Mouse (Mus musculus) stomach, postnatal 0 days (tissue): ENCODE data around the gene Zfp512. TPM values are rescaled to one million over a fixed set of nuclear protein-coding genes. Genes with fewer than 3 reads are reported as not detected.
"Not testable (repeated sequence)": the region's sequence is repeated elsewhere in the genome, so short reads cannot be mapped to it uniquely, and the experiment has no call there.

ENCODE experiments used
- ATAC-seq: fragments of 200-750 bp; cut with Nextera tagmentation; 2 replicates; pipeline ENCODE4 v1.8.0; 2017; ENCODE audit not compliant: low FRiP score, low TSS enrichment
- DNase-seq: peaks from one replicate; pipeline ENCODE4 v3.0.0-alpha.2; 2016; ENCODE audit warnings: low spot score
- H3K27ac ChIP-seq: fragments of 300-500 bp; sonication (generic); replicated peaks from 2 replicates; pipeline ENCODE4 v1.5.1; 2014; ENCODE audit warnings: mild to moderate bottlenecking, control low read depth
- H3K27me3 ChIP-seq: fragments of 300-500 bp; sonication (generic); 2 replicates; pipeline ENCODE4 v1.6.1; 2014; ENCODE audit warnings: low read length; ENCODE audit not compliant: control insufficient read depth, insufficient read depth
- H3K36me3 ChIP-seq: fragments of 300-500 bp; sonication (generic); 2 replicates; pipeline ENCODE4 v1.6.1; 2014; ENCODE audit warnings: low read length, mixed read lengths; ENCODE audit not compliant: control insufficient read depth, insufficient read depth
- H3K4me1 ChIP-seq: fragments of 300-500 bp; sonication (generic); replicated peaks from 2 replicates; pipeline ENCODE4 v1.6.1; 2014; ENCODE audit warnings: antibody characterized with exemption; ENCODE audit not compliant: control insufficient read depth, insufficient read depth
- H3K4me2 ChIP-seq: fragments of 300-500 bp; sonication (generic); replicated peaks from 2 replicates; pipeline ENCODE4 v1.6.1; 2014; ENCODE audit warnings: low read depth, mild to moderate bottlenecking, control low read depth, moderate library complexity
- H3K4me3 ChIP-seq: fragments of 300-500 bp; sonication (generic); 2 replicates; pipeline ENCODE4 v1.5.1; 2014; ENCODE audit warnings: low read depth, low read length, control low read depth
- H3K9ac ChIP-seq: fragments of 300-500 bp; sonication (generic); 2 replicates; pipeline ENCODE4 v1.6.1; 2014; ENCODE audit warnings: mild to moderate bottlenecking, low read length, control low read depth, mixed read lengths
- H3K9me3 ChIP-seq: fragments of 300-500 bp; sonication (generic); 2 replicates; pipeline ENCODE4 v1.6.1; 2016; ENCODE audit warnings: low read length; ENCODE audit not compliant: control insufficient read depth
- CTCF ChIP-seq: IDR thresholded peaks from 2 replicates; pipeline ENCODE4 v1.5.1; 2016; ENCODE audit warnings: antibody characterized with exemption, low read depth, mild to moderate bottlenecking, moderate library complexity
- EP300 ChIP-seq: optimal IDR thresholded peaks from 2 replicates; pipeline ENCODE3; 2016; ENCODE audit warnings: antibody characterized with exemption
- WGBS: fragments of 180-500 bp; shearing (Covaris S2); extraction: QIAGEN DNeasy Blood & Tissue Kit; methylation state at CpG from one replicate; pipeline ENCODE4 v1.1.7; 2014; 5-methylcytosine and 5-hydroxymethylcytosine counted together
- polyA plus RNA-seq: library from polyadenylated mRNA; unstranded; fragments of >200 nt; fragmentation: Nextera tagmentation; extraction: Ambion mirVana; gene quantifications from 2 replicates; pipeline ENCODE4 v1.2.1, GENCODE M21; 2015

Gene Zfp512
- polyA plus RNA-seq, 1 experiment from 2014 or later = 13.3 TPM

DNA sequence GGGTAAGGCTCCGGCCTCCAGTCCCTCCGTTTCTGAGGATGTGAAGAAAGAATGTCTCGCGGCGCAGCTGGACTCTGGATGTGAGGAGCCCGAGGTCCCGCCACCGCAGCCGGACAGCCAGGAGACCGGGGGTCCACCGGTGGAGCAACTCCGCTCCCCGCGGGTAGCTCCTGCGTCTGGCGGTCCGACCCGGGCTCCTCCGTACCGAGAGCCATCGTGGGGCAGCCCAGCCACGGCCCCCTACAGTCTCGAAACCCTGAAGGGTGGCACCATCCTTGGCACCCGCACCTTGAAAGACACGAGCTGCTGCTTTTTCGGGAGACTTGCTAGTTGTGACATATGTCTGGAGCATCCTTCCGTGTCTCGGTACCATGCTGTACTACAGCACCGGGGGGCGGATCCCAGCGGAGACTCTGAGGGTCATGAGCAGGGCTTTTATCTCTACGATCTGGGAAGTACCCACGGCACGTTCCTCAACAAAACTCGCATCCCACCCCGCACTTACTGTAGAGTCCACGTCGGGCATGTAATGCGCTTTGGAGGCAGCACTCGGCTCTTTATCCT is 75.0 kb downstream of the Zfp512 start:
- TF ChIP-seq EP300 (no peak), CTCF (no peak)
- DNase-seq (no peak), ATAC-seq (peak; percentile 28; the same call in 1 of the 2 replicates)
- peak overlapping the region; percentile 88 for H3K27ac ChIP-seq
- peak overlapping the region; percentile 91 for H3K4me3 ChIP-seq
- H3K9ac ChIP-seq = peak overlapping the region; percentile 91
- H3K9me3 ChIP-seq = no peaks in the 10 kb centered on the region
- peaks cover 4% of the 10 kb centered on the region; the same call in 1 of the 2 replicates for H3K36me3 ChIP-seq
- 0 out of 2 replicates have a peak, but pooled peaks cover 5% of the 10 kb centered on the region for H3K4me1 ChIP-seq
- 3% methylated on average over 40 of the region's 40 CpGs for WGBS
- H3K27me3 ChIP-seq = no peaks in the 10 kb centered on the region
- peak overlapping the region; percentile 95 for H3K4me2 ChIP-seq

DNA sequence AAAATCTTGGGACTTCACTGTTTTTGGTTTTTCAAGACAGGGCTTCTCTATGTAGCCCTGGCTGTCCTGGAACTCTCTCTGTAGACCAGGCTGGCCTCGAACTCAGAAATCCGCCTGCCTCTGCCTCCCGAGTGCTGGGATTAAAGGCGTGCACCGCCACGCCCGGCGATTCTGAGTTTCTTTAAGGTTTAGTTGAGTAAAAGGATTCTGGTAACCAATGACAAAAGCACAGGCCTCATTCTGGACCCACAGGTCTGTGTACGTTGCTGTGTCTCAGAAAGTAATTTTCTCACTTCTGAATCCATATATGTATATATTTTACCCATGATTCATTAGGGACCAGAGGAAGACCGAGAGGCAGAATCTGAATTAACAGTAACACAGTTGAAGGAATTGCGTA is 75.5 kb downstream of the Zfp512 start, which contains the start of gene Supt7l:
Supt7l (minus strand) TSS at position 101 of the 400 bp plus-strand sequence.
- H3K9me3 ChIP-seq, DNase-seq, H3K36me3 ChIP-seq, H3K27me3 ChIP-seq, H3K4me1 ChIP-seq, ATAC-seq: not testable (repeated sequence)
- Histone ChIP-seq H3K27ac (peak within 1 kb of the TSS; percentile 88), H3K4me3 (peak within 1 kb of the TSS; percentile 91), H3K4me2 (peak within 1 kb of the TSS; percentile 95), H3K9ac (peak within 1 kb of the TSS; percentile 91)
- 77% methylated on average over 11 of the region's 11 CpGs for WGBS

DNA sequence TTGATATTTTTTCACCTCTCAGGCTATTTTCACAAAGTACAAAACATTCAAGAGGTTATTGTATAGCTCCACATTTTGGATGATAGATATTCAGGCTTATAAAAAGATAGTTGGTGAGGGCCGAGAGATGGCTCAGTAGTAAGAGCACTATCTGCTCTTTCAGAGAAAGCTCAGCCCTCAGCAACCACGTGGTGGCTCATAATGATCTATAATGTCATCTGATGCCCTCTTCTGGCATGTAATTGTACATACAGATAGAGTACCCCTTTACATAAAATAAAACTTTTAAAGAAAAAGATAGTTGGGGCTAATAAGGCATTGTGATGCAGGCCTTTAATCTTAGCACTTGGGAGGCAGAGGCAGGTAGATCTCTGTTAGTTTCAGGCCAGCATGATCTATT is 76.3 kb downstream of the Zfp512 start:
- no peak overlapping the region for H3K9ac ChIP-seq
- peak; percentile 14; the same call in 1 of the 2 replicates for TF ChIP-seq CTCF
- TF ChIP-seq EP300 = no peak
- H3K36me3 ChIP-seq = peaks cover 8% of the 10 kb centered on the region; the same call in 1 of the 2 replicates
- ATAC-seq (no peak), DNase-seq (no peak)
- no peaks in the 10 kb centered on the region for H3K27me3 ChIP-seq
- 0 out of 2 replicates have a peak, but pooled peaks cover 5% of the 10 kb centered on the region for H3K4me1 ChIP-seq
- WGBS = 48% methylated on average over 2 of the region's 2 CpGs
- no peak overlapping the region for H3K4me3 ChIP-seq
- no peak overlapping the region for H3K27ac ChIP-seq
- H3K4me2 ChIP-seq = no peak overlapping the region
- H3K9me3 ChIP-seq = no peaks in the 10 kb centered on the region

Other genes with a start within 250 kb of the Zfp512 start
- gene Ppm1g, start 231.7 kb upstream of the Zfp512 start, polyA plus RNA-seq = 57.8 and 59.4 TPM in 2 replicates
- gene Nrbp1, start 211.6 kb upstream of the Zfp512 start, polyA plus RNA-seq = 95.3 and 95.9 TPM in 2 replicates
- 0.38 and 1.0 TPM in 2 replicates for gene Gm9970, start 211.2 kb upstream of the Zfp512 start, polyA plus RNA-seq
- gene Krtcap3, start 200.7 kb upstream of the Zfp512 start, polyA plus RNA-seq = 75.2 and 78.2 TPM in 2 replicates
- 20.0 and 20.3 TPM in 2 replicates for gene Ift172, start 161.3 kb upstream of the Zfp512 start, polyA plus RNA-seq
- 12.8 and 13.7 TPM in 2 replicates for gene Fndc4, start 156.4 kb upstream of the Zfp512 start, polyA plus RNA-seq
- gene Gckr, start 155.0 kb upstream of the Zfp512 start, polyA plus RNA-seq = 0.08 and 0.29 TPM in 2 replicates
- gene 4930548H24Rik, start 33.3 kb downstream of the Zfp512 start, polyA plus RNA-seq = not detected in 2 replicates
- gene Gpn1, start 42.3 kb downstream of the Zfp512 start, polyA plus RNA-seq = 22.0 and 22.7 TPM in 2 replicates
- 13.9 and 15.2 TPM in 2 replicates for gene Slc4a1ap, start 74.6 kb downstream of the Zfp512 start, polyA plus RNA-seq
- gene Supt7l, start 75.4 kb downstream of the Zfp512 start, polyA plus RNA-seq = 8.4 and 9.1 TPM in 2 replicates
- gene Mrpl33, start 144.5 kb downstream of the Zfp512 start, polyA plus RNA-seq = 359 and 382 TPM in 2 replicates
- gene Rbks, start 245.2 kb downstream of the Zfp512 start, polyA plus RNA-seq = 5.7 and 6.2 TPM in 2 replicates
- 44.9 and 46.5 TPM in 2 replicates for gene Babam2, start 245.3 kb downstream of the Zfp512 start, polyA plus RNA-seq